Mouse (Mus musculus) c-Kit-positive CD71-positive TER-119-positive erythroid progenitor cells, embryonic 14.5 days (primary cell): ENCODE measurements around the gene Egfl7.
A peak's percentile ranks its signal among the peaks of the same experiment; 100 is the strongest.

ENCODE experiments used
- DNase-seq: peaks from one replicate; pipeline ENCODE4 v3.0.0-alpha.2; 2013; ENCODE audit warnings: low spot score

Egfl7 gene

GRCm38 (mm10) chr2:26593211-26594021 lies 13.6 kb downstream of the Egfl7 start:
- DNase-seq, result no peak

- peak; percentile 63 for DNase-seq
These were observed 14.2 kb downstream of the Egfl7 start for GRCm38 (mm10) chr2:26594022-26594346.

GRCm38 (mm10) chr2:26594461-26594933 lies 14.7 kb downstream of the Egfl7 start:
- no peak for DNase-seq

DNA sequence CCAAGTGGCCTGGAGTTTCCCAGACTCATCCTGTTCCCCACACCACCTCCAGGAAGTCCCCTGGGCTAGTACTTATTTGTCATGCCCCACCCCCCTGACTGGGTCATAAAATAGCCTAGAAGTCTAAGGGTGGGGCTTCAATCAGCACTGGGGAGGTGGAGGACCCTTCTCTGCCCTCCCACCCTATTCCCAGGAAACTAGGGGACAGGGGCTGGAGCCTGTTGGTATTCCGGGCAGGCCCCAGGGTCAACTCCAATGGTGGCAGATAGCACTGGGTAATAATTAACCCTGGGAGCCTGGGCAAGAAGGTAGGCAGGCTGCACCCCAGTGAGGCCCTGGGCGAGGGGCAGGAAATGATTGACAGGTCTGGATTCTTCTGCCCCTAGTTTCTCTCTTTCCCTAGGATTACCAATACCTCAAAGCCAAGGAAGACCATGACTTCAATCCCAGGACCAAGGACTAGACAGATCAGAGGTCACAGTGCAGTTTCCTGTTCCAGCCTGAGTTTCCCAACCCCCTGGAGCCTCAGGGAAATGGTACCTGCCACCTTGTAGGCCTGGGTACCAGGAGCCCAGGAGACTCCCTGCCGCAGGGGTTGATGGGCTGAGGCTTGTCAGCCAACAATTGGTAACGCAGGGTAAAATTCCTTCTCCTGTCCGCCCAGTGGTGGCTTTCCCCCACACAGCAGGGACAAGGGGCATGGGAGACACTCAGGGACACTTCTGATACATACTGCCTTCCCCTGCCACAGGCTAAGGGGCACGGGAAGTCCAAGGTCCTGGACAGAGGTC lies 15.3 kb downstream of the Egfl7 start:
- no peak for DNase-seq

DNA sequence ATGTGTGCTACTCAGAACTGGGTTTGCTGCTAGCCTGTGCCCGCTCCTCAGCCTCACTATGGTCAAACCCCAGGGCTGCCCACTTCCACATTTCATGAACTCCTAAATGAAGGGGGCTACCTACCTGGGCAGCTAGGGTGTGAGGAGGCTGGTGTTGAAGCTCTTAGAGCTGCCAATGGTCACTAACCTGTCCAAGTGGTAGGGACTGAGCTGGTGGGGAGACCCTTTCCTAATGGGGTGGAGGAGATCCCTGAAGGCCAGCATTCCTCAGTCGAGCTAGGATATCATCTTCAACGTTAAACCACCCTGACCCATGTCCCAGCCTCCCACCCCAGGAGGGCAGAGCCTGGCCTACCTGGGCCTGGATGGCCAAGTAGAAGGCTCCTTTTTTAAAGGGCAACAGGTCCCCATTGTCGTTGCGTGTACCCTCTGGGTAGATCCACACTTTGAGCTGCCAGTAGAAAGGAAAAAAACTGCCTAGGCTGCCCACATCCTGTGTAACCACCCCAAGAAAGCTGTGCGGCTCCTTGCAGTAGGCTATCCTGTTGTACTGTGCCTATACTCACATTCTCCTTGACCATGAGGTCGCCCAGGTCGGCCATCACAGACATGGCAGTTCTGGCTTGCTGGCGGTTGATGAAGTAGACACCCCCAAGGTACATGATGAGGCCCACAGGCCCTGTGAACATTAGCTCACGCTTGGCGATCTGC lies 16.1 kb downstream of the Egfl7 start:
- no peak for DNase-seq

DNA sequence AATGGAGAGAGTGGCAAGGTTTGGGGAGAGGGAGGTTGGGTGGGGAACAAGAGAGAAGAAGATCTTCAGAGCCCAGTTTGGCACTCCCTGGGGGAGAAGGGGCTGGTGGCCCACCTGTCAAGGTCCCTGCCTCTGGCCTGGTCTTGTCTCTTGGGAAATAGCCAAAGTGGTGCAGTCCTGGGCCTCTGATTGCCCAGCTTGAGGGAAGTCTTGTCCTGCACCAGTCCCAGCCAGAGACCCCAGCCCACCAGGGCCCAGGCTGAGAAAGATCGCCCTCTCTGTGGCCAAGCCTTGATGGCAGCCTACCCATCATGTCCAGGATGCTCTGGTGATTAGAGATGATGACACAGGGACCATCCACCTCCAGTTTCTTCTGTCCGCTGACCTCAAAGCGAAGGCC lies 17.1 kb downstream of the Egfl7 start:
- DNase-seq, result no peak

GRCm38 (mm10) chr2:26597810-26598209 lies 18.0 kb downstream of the Egfl7 start:
- DNase-seq, result no peak

DNA sequence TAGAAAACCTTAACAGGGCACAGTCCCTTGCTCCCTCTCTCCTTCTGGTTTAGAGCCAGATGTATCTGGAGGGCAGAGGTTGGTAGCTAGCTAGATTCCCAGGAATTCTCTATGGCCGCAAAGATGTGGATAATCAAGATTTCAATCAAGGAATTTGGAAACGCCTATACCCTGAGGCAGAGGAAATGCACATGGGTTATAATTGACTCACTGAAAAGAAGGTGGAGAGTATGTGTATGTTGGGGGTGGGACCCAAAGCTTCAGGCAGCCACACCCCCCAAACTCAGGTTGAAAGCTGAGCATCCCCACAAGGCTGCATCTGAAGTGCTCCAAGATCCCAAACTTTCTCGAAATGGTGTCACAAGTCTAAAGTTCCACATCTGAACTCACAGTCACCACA lies 18.6 kb downstream of the Egfl7 start:
- no peak for DNase-seq

DNA sequence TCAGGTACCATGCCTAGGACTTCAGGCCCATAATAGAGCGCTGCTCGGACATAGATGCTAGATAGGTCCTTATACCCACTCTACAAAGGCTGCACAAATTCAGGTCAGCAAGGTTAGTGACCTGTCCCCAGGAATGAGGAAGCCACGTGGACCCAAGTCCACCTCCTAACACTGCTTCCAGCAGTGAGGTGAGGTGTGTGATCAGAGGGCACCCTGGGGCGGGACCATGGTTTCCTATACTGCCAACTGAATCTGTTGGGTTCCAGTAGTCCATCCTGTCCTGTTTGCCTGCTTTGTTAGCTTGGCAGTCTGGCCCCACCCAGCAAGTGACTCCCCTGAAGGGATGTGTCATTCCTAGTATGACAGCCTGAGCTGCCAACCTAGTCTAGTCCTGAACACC lies 20.2 kb downstream of the Egfl7 start:
- DNase-seq, result no peak

DNA sequence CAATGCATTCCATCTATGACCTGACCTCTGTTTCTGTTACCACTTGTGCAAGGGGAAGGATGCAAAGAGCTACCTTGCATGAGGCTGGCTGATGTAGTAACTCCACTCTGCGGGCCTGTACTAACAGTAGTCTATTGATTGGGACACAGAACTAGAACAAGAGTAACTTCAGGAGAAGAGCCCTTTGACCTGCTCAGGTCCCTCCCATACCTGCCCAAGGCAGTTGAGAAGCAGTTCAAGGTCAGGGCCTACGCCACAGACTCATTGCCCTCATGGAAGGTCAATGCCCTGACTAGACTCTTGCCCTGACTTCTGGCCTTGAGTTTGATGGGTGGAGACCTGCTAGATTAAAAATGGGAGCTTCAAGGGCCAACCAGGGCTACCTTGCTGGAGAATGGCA lies 20.9 kb downstream of the Egfl7 start:
- DNase-seq, result no peak

GRCm38 (mm10) chr2:26601595-26601994 lies 21.8 kb downstream of the Egfl7 start:
- DNase-seq, result no peak

- no peak for DNase-seq
These were observed 22.8 kb downstream of the Egfl7 start for GRCm38 (mm10) chr2:26602631-26603030.

GRCm38 (mm10) chr2:26603159-26603558 lies 23.3 kb downstream of the Egfl7 start:
- DNase-seq, result no peak

- no peak for DNase-seq
These were observed 24.2 kb downstream of the Egfl7 start, which contains the start of gene Agpat2 for GRCm38 (mm10) chr2:26603720-26604671. Gene Agpat2 (minus strand): TSS chr2:26604417.

- no peak for DNase-seq
These were observed 25.5 kb downstream of the Egfl7 start for GRCm38 (mm10) chr2:26605331-26605730.

GRCm38 (mm10) chr2:26606579-26606978 lies 26.8 kb downstream of the Egfl7 start:
- DNase-seq, result no peak

- no peak for DNase-seq
These were observed 27.5 kb downstream of the Egfl7 start for GRCm38 (mm10) chr2:26607056-26607910.

DNA sequence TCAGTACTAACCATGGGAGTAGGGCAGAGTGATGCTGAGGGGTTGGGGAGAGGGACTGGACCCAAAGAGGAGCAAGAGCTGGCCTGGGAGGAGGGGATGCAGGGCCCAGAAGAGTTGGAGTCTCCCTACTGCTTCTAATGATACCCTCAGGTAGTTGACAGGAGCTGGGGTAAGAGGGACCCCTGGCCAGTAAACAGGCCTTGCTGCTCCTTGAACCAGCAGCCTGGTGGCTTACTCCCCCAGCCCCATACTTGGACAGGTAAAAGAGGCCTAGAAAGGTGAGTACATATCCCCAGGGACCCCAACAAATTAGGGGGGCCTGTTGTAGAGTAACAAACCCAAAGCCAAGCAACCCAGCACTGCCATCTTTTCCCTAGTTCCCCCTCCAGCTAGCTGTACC lies 29.0 kb downstream of the Egfl7 start:
- DNase-seq, result no peak

DNA sequence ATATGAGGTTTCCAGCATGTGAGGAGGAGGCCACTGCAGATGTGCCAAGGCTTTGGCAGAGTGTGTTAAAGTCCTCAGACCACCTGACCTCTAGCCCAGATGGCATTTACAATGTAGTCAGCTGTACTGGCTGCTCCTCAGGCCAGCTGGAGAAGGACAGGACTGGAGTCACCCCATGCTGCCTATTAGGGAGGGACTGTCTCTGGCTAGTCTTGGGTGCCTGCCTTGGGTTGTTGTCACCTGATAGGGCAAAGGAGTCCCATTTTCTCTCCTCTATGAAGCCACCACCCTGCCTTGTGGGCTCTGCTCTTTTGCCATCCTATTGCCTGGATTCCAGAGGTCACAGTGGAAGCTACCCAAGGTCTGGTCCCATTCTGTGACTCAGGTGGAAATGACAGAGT lies 29.4 kb downstream of the Egfl7 start:
- no peak for DNase-seq

GRCm38 (mm10) chr2:26610526-26610925 lies 30.7 kb downstream of the Egfl7 start:
- DNase-seq, result no peak

DNA sequence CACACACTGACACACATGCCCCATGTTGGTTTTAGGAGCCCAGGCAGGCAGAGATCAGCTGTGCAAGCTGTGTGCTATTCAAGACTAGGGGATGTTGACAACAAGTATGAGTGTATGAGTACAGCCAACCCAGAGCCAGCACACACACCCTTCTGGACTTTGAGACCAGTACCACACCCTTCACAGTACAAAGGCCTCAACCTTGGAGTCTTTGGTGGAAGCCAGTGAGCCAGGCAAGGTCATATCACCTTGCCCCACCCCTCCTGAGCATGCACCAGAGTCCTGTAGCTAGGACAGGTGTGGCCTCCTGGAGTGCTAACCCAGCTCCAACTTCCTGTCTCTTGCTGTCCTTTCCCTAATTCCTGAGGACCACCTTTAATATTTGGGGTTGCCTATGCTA lies 31.2 kb downstream of the Egfl7 start:
- no peak for DNase-seq
